Mouse (Mus musculus) erythroblast, embryonic 14.5 days (primary cell): ENCODE data around the gene Wnt7a.

Experiments used
- GATA1 ChIP-seq: IDR thresholded peaks from 2 replicates; pipeline ENCODE4 v1.6.1; 2012; ENCODE audit warnings: low read length, inconsistent platforms, mixed read lengths
- TAL1 ChIP-seq: IDR thresholded peaks from 3 replicates; pipeline ENCODE4 v1.6.1; 2012; ENCODE audit warnings: low read length, inconsistent platforms, mixed read lengths

DNA sequence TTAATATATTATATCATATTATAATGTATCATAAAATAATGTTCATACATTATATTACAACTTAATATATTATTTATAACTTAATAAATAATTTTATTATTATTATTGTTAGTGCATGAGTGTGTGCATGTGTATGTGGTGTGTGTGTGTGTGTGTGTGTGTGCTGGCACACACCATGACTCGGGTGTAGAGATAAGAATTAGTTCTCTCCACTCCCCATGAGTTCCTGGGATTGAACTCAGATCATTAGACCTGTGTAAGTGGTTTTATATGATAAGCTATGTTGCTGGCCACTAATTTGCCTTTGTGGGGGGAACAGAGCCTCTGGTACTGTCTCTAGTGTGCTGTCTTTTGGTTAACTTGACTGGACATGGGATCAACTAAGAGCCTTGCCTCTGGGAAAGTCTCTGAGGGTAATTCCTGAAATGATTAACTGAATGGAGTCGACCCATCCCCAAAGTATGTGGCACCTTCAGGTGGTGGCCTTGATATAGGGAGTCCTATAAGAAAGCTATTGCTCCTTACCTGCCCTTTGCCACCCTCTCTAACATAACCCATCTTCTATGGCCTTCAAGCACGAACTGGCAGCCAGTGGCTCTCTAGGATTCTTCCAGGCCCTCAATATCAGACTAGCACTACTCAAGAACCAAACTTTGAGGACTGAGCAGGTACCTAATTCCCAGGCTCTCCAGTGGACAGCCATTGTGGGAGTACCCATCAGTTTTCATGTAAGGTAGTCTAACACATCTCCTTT is 38.5 kb upstream of the Wnt7a start:
- TF ChIP-seq GATA1, result no peak
- TF ChIP-seq TAL1, result no peak
